Mouse (Mus musculus) C2C12 (cell line): ENCODE measurements around the gene Gnat1.

Experiments used
- CTCF ChIP-seq: IDR thresholded peaks from one replicate; pipeline ENCODE4 v1.5.1; 2011; ENCODE audit not compliant: control insufficient read depth, insufficient read depth, insufficient read length
- MAX ChIP-seq: IDR thresholded peaks from one replicate; pipeline ENCODE4 v1.6.1; 2011; ENCODE audit warnings: mild to moderate bottlenecking, control low read depth
- MYOD1 ChIP-seq: IDR thresholded peaks from one replicate; pipeline ENCODE4 v1.6.1; 2011; ENCODE audit warnings: low read depth; ENCODE audit not compliant: control insufficient read depth, insufficient read length
- MYOG ChIP-seq: IDR thresholded peaks from one replicate; pipeline ENCODE4 v1.6.1; 2011; ENCODE audit not compliant: control insufficient read depth, insufficient read length; ENCODE audit errors: extremely low read depth

DNA sequence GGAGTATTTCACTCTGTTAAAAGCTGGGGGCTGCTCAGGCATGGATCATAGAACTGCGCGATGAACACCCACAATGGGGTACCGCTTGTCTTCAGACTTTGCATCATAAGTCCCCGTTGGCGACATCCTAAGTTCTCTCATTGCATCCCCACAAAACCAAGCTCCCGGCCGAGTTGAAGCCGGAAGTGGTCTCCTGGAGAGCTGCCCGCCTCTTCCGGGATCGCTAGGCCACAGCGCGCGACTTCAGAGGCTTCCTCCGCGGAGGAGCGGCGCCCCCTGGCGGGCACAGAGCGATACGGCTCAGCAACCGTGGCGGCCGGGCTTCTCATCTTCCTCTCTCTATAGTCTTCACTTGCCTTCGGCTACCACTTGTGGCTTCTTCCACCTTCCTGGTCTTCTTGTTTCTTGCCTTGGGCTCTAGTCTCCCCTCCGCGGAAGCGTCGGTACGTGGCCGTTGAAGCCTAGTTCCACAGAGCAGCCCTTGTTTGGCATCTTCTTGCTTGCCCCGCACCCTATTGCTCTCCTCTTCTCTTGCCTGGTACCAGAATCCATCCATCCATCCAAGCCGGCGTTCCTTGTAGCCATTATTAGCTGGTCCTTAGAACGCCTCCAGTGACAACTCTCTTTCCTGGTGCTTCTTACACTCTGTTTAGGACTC is 34.9 kb downstream of the Gnat1 start:
- TF ChIP-seq CTCF (peak; percentile 96), MYOD1 (no peak), MYOG (no peak), MAX (no peak)
